Mouse (Mus musculus): Measurements from ENCODE around the gene Armc9. TPM values are rescaled to one million over a fixed set of nuclear protein-coding genes. Genes with fewer than 3 reads are reported as not detected.

Gene Armc9
- polyA plus RNA-seq, 2 experiments from 2014 or later = 6.2 to 7.8 TPM

DNA sequence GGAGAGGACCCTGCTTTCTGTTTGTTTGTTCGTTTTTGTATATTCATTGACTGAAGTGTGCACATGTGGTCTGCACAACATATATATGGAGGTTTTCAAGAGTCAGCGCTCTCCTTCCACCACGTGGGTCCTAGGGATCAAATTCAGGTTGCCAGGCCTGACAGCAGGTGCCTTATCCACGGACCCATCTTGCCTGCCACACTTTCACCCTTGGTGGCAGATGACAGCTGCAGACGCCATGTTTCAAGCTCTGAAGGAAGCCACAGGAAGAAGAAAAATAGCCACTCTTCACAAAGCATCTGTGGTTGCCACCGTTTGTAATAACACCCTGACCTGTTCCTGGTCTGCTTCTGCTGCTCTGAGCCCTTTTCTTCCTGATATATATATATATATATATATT lies 130.7 kb downstream of the Armc9 start:
- ATAC-seq = no peak

- ATAC-seq = no peak
Measured at GRCm38 (mm10) chr1:86287473-86287872, 132.9 kb downstream of the Armc9 start.

DNA sequence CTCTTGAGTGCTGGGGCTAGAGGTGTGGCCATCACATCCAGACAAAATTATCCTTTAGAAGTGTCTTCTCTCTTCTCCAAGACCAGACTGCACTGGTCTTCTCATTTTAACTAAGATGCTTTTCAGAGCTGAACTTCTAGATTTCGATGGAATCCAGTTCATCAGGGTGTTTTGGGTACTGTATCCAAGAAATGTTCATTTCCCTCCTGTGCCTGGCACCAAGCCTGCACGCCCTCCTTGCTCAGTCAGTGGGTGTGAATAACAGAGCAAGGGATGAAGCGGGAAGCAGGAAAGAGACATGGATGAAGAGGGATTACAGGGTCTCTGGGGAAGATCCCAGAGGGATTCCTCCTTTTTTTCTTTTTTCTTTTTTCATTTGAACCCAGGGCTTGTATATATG lies 135.9 kb downstream of the Armc9 start:
- no peak for ATAC-seq

- no peak for ATAC-seq
Measured at GRCm38 (mm10) chr1:86293091-86293490, 138.5 kb downstream of the Armc9 start.

DNA sequence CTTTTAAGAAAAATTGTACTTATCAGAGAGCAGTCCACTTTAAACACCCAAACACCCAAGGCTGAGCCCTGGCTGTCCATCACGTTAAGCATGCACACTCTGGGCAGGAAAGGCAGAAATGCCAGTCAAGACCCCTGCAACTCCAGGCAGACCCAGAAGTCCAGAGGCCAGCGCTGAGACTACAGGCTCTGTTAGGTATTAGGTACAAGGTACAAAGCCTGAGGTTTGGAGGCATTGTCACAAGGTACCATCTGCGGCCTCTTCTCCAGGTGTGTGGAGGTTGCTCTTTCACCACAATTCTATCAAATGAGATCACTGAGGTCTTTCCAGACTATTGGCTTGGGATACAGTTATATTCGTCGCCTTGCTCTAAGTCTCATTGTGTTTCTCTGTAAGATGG lies 139.3 kb downstream of the Armc9 start:
- no peak for ATAC-seq

DNA sequence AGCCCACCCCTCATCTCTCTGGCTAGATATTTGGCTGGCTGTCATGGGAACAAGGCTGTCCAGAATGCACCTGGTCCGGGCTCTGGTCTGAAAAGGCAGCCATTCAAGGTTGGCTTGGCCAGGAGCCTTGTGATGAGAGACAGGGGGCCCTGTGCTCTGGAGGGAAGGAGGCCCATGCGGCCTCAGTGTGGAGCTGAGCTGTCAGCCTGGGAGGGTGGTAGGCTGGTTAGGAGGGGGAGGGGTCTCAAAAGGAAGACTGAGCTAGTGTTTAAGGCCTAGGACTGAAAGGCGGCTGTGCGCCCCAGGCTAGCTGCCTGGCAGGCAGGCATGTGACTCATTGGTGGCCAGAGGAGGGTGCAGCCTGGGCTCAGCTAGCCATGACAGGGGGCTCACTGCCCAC lies 139.9 kb downstream of the Armc9 start:
- no peak for ATAC-seq

DNA sequence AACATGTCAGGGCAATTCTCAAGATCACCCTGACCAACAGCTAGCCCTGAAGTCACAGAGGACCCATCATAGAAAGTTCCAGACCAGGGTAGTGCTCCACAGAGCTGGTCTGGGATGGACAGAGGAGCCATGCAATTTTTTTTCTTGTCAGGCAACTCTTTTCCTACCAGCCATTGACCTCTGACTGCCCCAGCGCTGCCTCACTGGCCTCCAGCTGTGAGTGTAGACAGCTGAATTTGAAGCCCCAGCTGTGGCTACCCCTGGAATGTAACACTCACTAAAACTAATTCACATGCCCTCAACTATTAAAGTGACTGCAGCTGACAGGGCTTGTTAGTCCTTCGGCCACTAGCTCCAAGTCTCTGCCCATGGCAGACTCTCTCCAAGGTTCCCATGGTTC lies 145.5 kb downstream of the Armc9 start:
- no peak for ATAC-seq

GRCm38 (mm10) chr1:86300731-86301130 lies 146.2 kb downstream of the Armc9 start:
- ATAC-seq = no peak

- ATAC-seq = peak; percentile 49
Measured at GRCm38 (mm10) chr1:86301221-86302091, 146.9 kb downstream of the Armc9 start.

GRCm38 (mm10) chr1:86302532-86302931 lies 148.0 kb downstream of the Armc9 start, which contains the start of gene B3gnt7:
Gene B3gnt7, plus strand, starts transcription at chr1:86302832.
- ATAC-seq = no peak

DNA sequence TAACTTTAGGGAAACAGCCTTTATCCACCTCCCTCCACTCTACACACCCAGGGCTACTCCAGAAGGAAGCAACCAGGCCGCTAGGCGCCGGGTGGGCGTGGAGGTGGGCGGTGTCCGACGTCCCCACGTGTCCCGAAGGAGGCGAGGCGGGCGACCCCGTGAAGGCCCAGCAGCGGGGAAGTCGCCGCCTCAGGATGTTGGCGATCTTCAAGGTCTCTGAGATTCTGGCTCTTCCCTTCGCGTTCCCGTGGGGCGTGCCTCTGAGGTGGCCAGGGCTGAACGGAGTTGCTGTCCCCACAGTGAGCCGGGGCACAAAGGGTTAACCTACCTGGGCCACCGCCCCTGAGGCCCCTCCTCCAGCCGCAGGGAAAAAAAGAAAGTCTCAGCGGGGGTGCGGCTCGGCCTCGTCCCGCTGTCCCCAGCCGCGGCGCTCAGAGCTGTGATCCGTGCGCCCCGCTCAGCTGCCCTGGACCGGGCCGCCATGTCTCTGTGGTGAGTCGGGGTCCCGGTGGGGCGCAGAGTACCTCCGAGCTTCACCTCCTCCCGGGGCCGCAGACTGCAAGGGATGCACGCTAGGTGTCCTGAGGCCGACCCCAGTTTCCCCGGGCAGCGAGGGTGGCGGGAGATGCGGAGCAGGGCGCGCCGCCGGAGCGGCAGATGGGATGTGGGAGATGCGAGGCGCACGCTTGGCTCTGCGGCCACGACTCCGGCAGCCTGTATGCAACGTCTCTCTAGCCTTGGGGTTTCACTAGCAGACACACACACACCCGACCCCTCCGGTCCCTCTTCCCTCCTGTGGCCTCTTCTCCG lies 148.7 kb downstream of the Armc9 start:
- ATAC-seq = no peak

DNA sequence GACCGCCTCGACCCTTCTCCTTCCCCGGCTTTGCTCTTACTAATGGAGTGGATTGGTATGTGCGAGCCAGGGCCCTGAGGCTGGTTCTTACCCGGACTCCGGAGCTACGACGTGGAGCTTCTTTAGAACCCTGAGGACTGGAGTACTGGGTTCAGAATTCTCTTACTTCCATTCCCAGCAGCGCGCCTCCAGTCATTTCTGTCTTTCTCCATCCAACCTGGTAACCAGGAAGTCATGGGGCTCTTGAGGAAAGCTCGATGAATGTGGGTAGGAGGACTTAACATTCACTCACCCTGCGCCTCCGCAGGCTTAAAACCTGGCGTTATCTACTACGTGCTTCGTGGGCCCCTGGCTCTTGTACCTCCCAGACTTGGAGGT lies 149.3 kb downstream of the Armc9 start:
- ATAC-seq = no peak

- no peak for ATAC-seq
Measured at GRCm38 (mm10) chr1:86306686-86307085, 152.1 kb downstream of the Armc9 start.

- no peak for ATAC-seq
Measured at GRCm38 (mm10) chr1:86307177-86307762, 152.7 kb downstream of the Armc9 start.

DNA sequence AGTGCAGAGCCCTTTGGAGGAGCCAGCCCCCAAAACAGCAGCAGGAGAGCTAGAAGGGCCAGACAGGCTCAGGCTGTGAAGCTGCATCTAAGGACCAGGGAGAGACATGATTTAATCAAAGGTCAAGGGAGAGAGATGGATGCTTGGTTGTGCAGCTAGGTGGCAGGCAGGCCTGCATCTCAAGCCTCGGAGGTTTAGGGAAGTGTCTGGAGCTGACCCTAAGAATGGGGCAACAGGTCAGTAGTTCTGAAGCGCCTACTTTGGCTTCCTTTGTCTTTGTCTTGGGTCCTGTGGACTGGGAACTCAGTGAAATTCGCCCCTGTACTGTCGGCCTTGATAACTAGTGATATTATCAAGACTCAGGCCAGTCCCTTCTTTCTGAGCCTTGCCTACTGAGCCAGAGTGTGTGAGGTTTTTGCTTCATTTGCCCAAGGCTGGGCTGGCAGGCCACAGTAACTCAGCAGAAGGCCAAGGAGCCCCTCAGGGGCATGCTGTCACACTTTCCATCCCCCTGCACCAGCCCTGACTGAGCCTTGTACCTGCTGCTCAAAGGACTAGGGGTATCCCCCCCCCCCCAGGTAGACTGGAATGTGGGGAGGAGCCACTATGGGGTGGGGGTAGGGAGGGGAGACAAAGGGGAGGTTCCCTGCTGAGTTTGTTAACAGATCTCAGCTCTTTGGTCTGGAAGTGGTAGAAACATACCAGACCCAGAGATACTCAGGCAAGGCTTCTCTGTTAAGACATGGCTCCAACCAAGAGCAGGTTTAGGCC lies 153.5 kb downstream of the Armc9 start:
- no peak for ATAC-seq

- ATAC-seq = no peak
Measured at GRCm38 (mm10) chr1:86309270-86309833, 154.8 kb downstream of the Armc9 start.

- no peak for ATAC-seq
Measured at GRCm38 (mm10) chr1:86310536-86311310, 156.1 kb downstream of the Armc9 start.

GRCm38 (mm10) chr1:86311467-86312005 lies 157.0 kb downstream of the Armc9 start:
- ATAC-seq = no peak

DNA sequence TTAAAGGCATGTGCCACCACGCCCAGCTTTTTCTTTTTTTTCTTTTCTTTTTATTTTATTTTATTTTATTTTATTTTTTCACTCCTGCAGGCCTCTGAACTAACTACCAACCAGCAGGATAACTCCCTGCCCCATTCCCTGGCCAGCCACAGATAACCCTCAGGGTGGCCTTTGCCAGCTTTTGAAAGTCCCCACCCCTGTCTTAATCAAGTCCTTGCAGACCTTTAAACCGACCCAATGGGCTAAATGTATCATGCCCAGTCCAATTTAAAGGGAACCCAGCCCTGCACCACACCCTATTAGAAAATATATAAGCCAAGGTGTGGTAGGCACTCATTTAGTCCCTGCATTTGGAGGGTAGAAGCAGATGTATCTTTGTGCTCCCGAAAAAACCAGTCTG lies 157.7 kb downstream of the Armc9 start:
- ATAC-seq = no peak

GRCm38 (mm10) chr1:86313096-86313771 lies 158.7 kb downstream of the Armc9 start:
- no peak for ATAC-seq

- ATAC-seq = no peak
Measured at GRCm38 (mm10) chr1:86313772-86314125, 159.2 kb downstream of the Armc9 start.
